In the genomic region with DNA sequence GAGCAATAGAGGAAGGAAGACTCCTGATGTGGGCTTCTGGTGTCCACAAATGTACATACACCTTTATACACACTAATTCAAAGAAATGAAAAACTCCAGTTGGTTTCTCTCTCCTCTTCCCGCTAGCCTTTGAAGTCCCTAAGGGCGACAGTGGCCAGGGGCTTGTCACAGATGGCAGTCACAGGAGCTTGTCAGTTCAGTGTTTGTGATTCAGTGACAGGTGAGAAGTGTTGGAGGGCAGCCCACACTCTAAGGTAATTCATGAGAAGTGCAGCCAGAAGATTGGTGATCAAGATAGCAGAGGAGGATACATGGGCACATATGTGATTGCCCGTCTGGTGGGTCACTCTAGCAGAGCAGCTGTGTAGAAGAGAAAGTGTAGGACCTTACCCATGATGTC, we compare ENCODE assay signal across 23 mouse cellular contexts.
"Had no signal": no experiment of that assay in that cellular context is flagged by ENCODE, and none has a peak within 500 bp of the region (broad histone marks: within the 10 kb centered on the region; RNA-seq: fewer than 3 reads in every experiment).

No protein-coding gene starts in this region.

- H3K27ac ChIP-seq: heart, embryonic 10.5 days; hindbrain, embryonic 13.5 days; hindbrain, embryonic 15.5 days; hindbrain, postnatal 0 days; kidney, embryonic 15.5 days; kidney, postnatal 0 days; limb, embryonic 13.5 days; limb, embryonic 15.5 days; liver, embryonic 12.5 days; liver, embryonic 14.5 days had no signal

- H3K4me2 ChIP-seq: heart, embryonic 12.5 days; hindbrain, embryonic 13.5 days; hindbrain, embryonic 15.5 days; kidney, embryonic 15.5 days; limb, embryonic 13.5 days; limb, embryonic 15.5 days; liver, embryonic 12.5 days had no signal

- H3K27me3 ChIP-seq: heart, embryonic 12.5 days; hindbrain, embryonic 13.5 days; hindbrain, embryonic 15.5 days; kidney, embryonic 15.5 days; limb, embryonic 13.5 days; limb, embryonic 15.5 days; liver, embryonic 12.5 days had no signal

- H3K9me3 ChIP-seq: heart, embryonic 10.5 days; heart, embryonic 12.5 days; hindbrain, embryonic 13.5 days; hindbrain, embryonic 15.5 days; kidney, embryonic 15.5 days; limb, embryonic 13.5 days; limb, embryonic 15.5 days; liver, embryonic 12.5 days had no signal

- H3K4me1 ChIP-seq: hindbrain, embryonic 13.5 days; hindbrain, embryonic 15.5 days; kidney, embryonic 15.5 days; limb, embryonic 13.5 days; limb, embryonic 15.5 days had no signal

- H3K4me3 ChIP-seq: heart, embryonic 10.5 days; heart, embryonic 12.5 days; hindbrain, embryonic 13.5 days; hindbrain, embryonic 15.5 days; kidney, embryonic 15.5 days; limb, embryonic 13.5 days; limb, embryonic 15.5 days; liver, embryonic 12.5 days had no signal

- H3K9ac ChIP-seq: heart, embryonic 12.5 days; hindbrain, embryonic 13.5 days; hindbrain, embryonic 15.5 days; kidney, embryonic 15.5 days; limb, embryonic 13.5 days; limb, embryonic 15.5 days; liver, embryonic 12.5 days; liver, embryonic 14.5 days had no signal

- ATAC-seq: hindbrain, postnatal 0 days; intestine, embryonic 16.5 days; liver, embryonic 12.5 days had no signal

- H3K36me3 ChIP-seq: heart, embryonic 10.5 days; heart, embryonic 12.5 days; hindbrain, embryonic 13.5 days; hindbrain, embryonic 15.5 days; kidney, embryonic 15.5 days; limb, embryonic 13.5 days; limb, embryonic 15.5 days; liver, embryonic 12.5 days had no signal

- DNase-seq: gastrocnemius, postnatal 14 days; gastrocnemius, postnatal 36 days; heart, adult 18-20 months; heart, postnatal 10 days; kidney, adult 11 months; kidney, adult 2 months; kidney, adult 9 months; kidney, postnatal 14 days; kidney, postnatal 36 days; layer of hippocampus, adult 9-11 months; layer of hippocampus, postnatal 36 days had no signal
